In the genomic region with DNA sequence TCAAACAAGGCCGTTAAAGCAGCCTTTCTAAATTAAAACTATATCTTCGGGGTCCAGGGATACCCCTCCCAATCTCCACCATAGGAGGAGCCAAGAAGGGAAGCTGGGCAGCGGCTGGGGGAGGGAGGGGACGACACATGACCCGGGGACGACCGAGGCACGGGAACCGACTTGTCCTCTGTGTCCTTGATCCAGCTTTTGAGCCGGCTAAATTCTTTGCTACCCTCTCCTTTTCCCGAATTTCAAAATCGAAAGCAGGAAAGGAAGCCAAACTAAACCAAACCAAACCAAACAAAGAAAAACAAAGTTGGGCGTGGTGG, we compare ENCODE assay signal across 8 mouse cellular contexts. TPM values are rescaled to one million over a fixed set of nuclear protein-coding genes. Genes with fewer than 3 reads are reported as not detected.
DNase-seq lines count a peak whose midpoint lies in the region; ATAC-seq and TF ChIP-seq lines count a peak whose summit lies in the region.

No protein-coding gene starts in this region.

- no peak for DNase-seq in ES-E14 (ENCODE audit: low read depth, low spot score)
- no peak for DNase-seq in forebrain, postnatal 0 days
- DNase-seq in hindbrain, embryonic 14.5 days (ENCODE audit: low spot score) = peak; percentile 41
- DNase-seq in left cerebral cortex, postnatal 36 days (ENCODE audit: low spot score in 2 of 2) = peak; percentile 35 to 49
- DNase-seq in midbrain, embryonic 10.5 days (ENCODE audit: low spot score) = peak; percentile 73
- DNase-seq in spleen, adult 18-20 months = peak; percentile 60 to 64

- peak overlapping the region; percentile 61 for H3K4me2 ChIP-seq in forebrain, postnatal 0 days (ENCODE audit: low read depth)
- H3K4me2 ChIP-seq in hindbrain, embryonic 14.5 days (replicated peaks) = peak overlapping the region; percentile 97

- no peak for TF ChIP-seq CTCF in bone marrow macrophage, adult 2 months (IDR thresholded peaks at IDR 0.05; ENCODE audit: low read depth, low read length)
- TF ChIP-seq CTCF in forebrain, postnatal 0 days (IDR thresholded peaks at IDR 0.05; ENCODE audit: low read depth) = no peak

- peak; percentile 43 for ATAC-seq in forebrain, postnatal 0 days
- peak; percentile 67 for ATAC-seq in hindbrain, embryonic 14.5 days (ENCODE audit: low FRiP score)
- ATAC-seq in activated CD4-positive, CD25-positive, alpha-beta regulatory T cell, adult 4 months = no peak

- WGBS in forebrain, postnatal 0 days = 0% methylated on average over 13 of the region's 13 CpGs
- under 1% methylated on average over 13 of the region's 13 CpGs for WGBS in hindbrain, embryonic 14.5 days
- WGBS in midbrain, embryonic 10.5 days = under 1% methylated on average over 13 of the region's 13 CpGs

- no peak for TF ChIP-seq POLR2A in bone marrow macrophage, adult 2 months (IDR thresholded peaks at IDR 0.05; ENCODE audit: borderline replicate concordance, low read depth, low read length)

- H3K4me1 ChIP-seq in ES-E14 (ENCODE audit: control insufficient read depth in 2 of 2, insufficient read depth in 2 of 2, low read length in 2 of 2, poor library complexity in 1 of 2) = peaks cover 5 to 6% of the 10 kb centered on the region in 2 experiments; a peak in 2 of 4 replicates
- peaks cover 39% of the 10 kb centered on the region for H3K4me1 ChIP-seq in bone marrow macrophage, adult 2 months (ENCODE audit: control insufficient read depth, insufficient read depth, low read length)
- peaks cover 16% of the 10 kb centered on the region for H3K4me1 ChIP-seq in forebrain, postnatal 0 days (ENCODE audit: insufficient read depth)
- peaks cover 26% of the 10 kb centered on the region for H3K4me1 ChIP-seq in hindbrain, embryonic 14.5 days (replicated peaks; ENCODE audit: control insufficient read depth, insufficient read depth, low read length)
- peaks cover 31% of the 10 kb centered on the region for H3K4me1 ChIP-seq in midbrain, embryonic 10.5 days

- peak overlapping the region; percentile 58 to 66 for H3K4me3 ChIP-seq in ES-E14 (ENCODE audit: insufficient read depth in 1 of 2, low read depth in 1 of 2, low read length in 2 of 2, poor library complexity in 1 of 2, severe bottlenecking in 1 of 2)
- H3K4me3 ChIP-seq in bone marrow macrophage, adult 2 months (ENCODE audit: insufficient read depth, low read length) = peak overlapping the region; percentile 71
- H3K4me3 ChIP-seq in forebrain, postnatal 0 days (ENCODE audit: low read depth, low read length) = peak overlapping the region; percentile 97
- H3K4me3 ChIP-seq in hindbrain, embryonic 14.5 days (replicated peaks; ENCODE audit: low read length) = peak overlapping the region; percentile 100
- peak overlapping the region; percentile 98 for H3K4me3 ChIP-seq in midbrain, embryonic 10.5 days

- no peaks in the 10 kb centered on the region for H3K9me3 ChIP-seq in ES-E14 (ENCODE audit: control insufficient read depth, insufficient read depth, low read depth, low read length)
- H3K9me3 ChIP-seq in forebrain, postnatal 0 days (ENCODE audit: low read length) = no peaks in the 10 kb centered on the region
- no peaks in the 10 kb centered on the region for H3K9me3 ChIP-seq in hindbrain, embryonic 14.5 days (ENCODE audit: control insufficient read depth, low read length)
- no peaks in the 10 kb centered on the region for H3K9me3 ChIP-seq in midbrain, embryonic 10.5 days (replicated peaks)

- no peaks in the 10 kb centered on the region for H3K27me3 ChIP-seq in forebrain, postnatal 0 days (ENCODE audit: insufficient read depth, low read length)
- no peaks in the 10 kb centered on the region for H3K27me3 ChIP-seq in hindbrain, embryonic 14.5 days (ENCODE audit: control insufficient read depth, insufficient read depth, low read length)
- H3K27me3 ChIP-seq in midbrain, embryonic 10.5 days (ENCODE audit: low read depth, poor library complexity, severe bottlenecking) = no peaks in the 10 kb centered on the region

- in situ Hi-C loops in ES-E14 (cut with MboI; ENCODE audit: low sequenced_read_pairs in 2 of 2, unreplicated experiment in 2 of 2) = no loop called here

- intact Hi-C loops in left cerebral cortex, postnatal 36 days (cut with DNase I) = no loop called here

- H3K36me3 ChIP-seq in ES-E14 (ENCODE audit: control insufficient read depth, insufficient read depth, low read length, poor library complexity, severe bottlenecking) = peaks cover 25% of the 10 kb centered on the region
- H3K36me3 ChIP-seq in forebrain, postnatal 0 days (ENCODE audit: insufficient read depth) = peaks cover 25% of the 10 kb centered on the region
- H3K36me3 ChIP-seq in hindbrain, embryonic 14.5 days (replicated peaks; ENCODE audit: control insufficient read depth, insufficient read depth) = peaks cover 36% of the 10 kb centered on the region
- peaks cover 33% of the 10 kb centered on the region for H3K36me3 ChIP-seq in midbrain, embryonic 10.5 days

- peak overlapping the region; percentile 80 for H3K9ac ChIP-seq in ES-E14 (ENCODE audit: insufficient read depth, low read depth, low read length, poor library complexity, severe bottlenecking)
- H3K9ac ChIP-seq in forebrain, postnatal 0 days = peak overlapping the region; percentile 62
- peak overlapping the region; percentile 97 for H3K9ac ChIP-seq in hindbrain, embryonic 14.5 days

- H3K27ac ChIP-seq in ES-E14 (ENCODE audit: insufficient read depth, low read depth, low read length, poor library complexity, severe bottlenecking) = peak overlapping the region; percentile 96
- peak overlapping the region; percentile 99 for H3K27ac ChIP-seq in bone marrow macrophage, adult 2 months (ENCODE audit: insufficient read depth, low read depth, low read length)
- peak overlapping the region; percentile 96 for H3K27ac ChIP-seq in forebrain, postnatal 0 days (ENCODE audit: low read depth, low read length)
- peak overlapping the region; percentile 95 for H3K27ac ChIP-seq in hindbrain, embryonic 14.5 days
- H3K27ac ChIP-seq in midbrain, embryonic 10.5 days (replicated peaks) = peak overlapping the region; percentile 97

TF ChIP-seq in ES-E14, 5 proteins besides CTCF, POLR2A, EP300 and RAD21:
- TF ChIP-seq CHD2 (IDR thresholded peaks at IDR 0.05; ENCODE audit: low read depth, low read length) (no peak), ZC3H11A (IDR thresholded peaks at IDR 0.05; ENCODE audit: borderline replicate concordance, low read depth, low read length) (no peak), ZNF384 (IDR thresholded peaks at IDR 0.05; ENCODE audit: low read depth, low read length) (no peak), MAFK (IDR thresholded peaks at IDR 0.05; ENCODE audit: insufficient read depth, low read depth, low read length) (no peak), HCFC1 (IDR thresholded peaks at IDR 0.05; ENCODE audit: borderline replicate concordance, insufficient read depth, low read length) (no peak)
TF ChIP-seq in ES-E14: peak in this region for 0.

RNA-seq across cellular contexts. Expression of a gene that starts 0.5 kb away (rescaled TPM):
- 93.9 and 130 TPM in 2 replicates for total RNA-seq in ES-E14 (2012; rRNA removed)
- 1,131 and 1,373 TPM in 2 replicates for polyA plus RNA-seq in bone marrow macrophage, adult 2 months (2012; ENCODE audit: insufficient read depth, insufficient read length, missing spikeins)
- 93.3 and 95.4 TPM in 2 replicates for total RNA-seq in forebrain, postnatal 0 days (2014; rRNA removed)
- polyA plus RNA-seq in forebrain, postnatal 0 days (2015; fragmentation: Nextera tagmentation; extraction: Ambion mirVana) = 180 and 225 TPM in 2 replicates
- polyA plus RNA-seq in hindbrain, embryonic 14.5 days (2014; fragmentation: Nextera tagmentation; extraction: Ambion mirVana) = 405 and 417 TPM in 2 replicates
- 100 to 1,000 TPM; 258 to 266 TPM for total RNA-seq in left cerebral cortex, postnatal 36 days (2021)
- 320 and 401 TPM in 2 replicates for polyA plus RNA-seq in midbrain, embryonic 10.5 days (2016; fragmentation: Nextera tagmentation; extraction: Ambion mirVana)
- polyA plus RNA-seq in activated CD4-positive, CD25-positive, alpha-beta regulatory T cell, adult 4 months (2017; shearing (Covaris generic)) = 100 to 1,000 TPM; 271 to 367 TPM

RNA-seq across cellular contexts. Expression of a gene that starts 7.8 kb away (rescaled TPM):
- total RNA-seq in ES-E14 (2012; rRNA removed) = 68.3 and 76.6 TPM in 2 replicates
- polyA plus RNA-seq in bone marrow macrophage, adult 2 months (2012; ENCODE audit: insufficient read depth, insufficient read length, missing spikeins) = 97.3 and 97.6 TPM in 2 replicates
- total RNA-seq in forebrain, postnatal 0 days (2014; rRNA removed) = 53.3 and 64.9 TPM in 2 replicates
- 75.0 and 84.9 TPM in 2 replicates for polyA plus RNA-seq in forebrain, postnatal 0 days (2015; fragmentation: Nextera tagmentation; extraction: Ambion mirVana)
- polyA plus RNA-seq in hindbrain, embryonic 14.5 days (2014; fragmentation: Nextera tagmentation; extraction: Ambion mirVana) = 47.7 and 50.2 TPM in 2 replicates
- 10 to 100 TPM; 49.9 to 59.3 TPM for total RNA-seq in left cerebral cortex, postnatal 36 days (2021)
- polyA plus RNA-seq in midbrain, embryonic 10.5 days (2016; fragmentation: Nextera tagmentation; extraction: Ambion mirVana) = 70.0 and 71.5 TPM in 2 replicates
- 100 to 1,000 TPM; 188 to 213 TPM for polyA plus RNA-seq in activated CD4-positive, CD25-positive, alpha-beta regulatory T cell, adult 4 months (2017; shearing (Covaris generic))

RNA-seq across cellular contexts. Expression of a gene that starts 8.1 kb away (rescaled TPM):
- total RNA-seq in ES-E14 (2012; rRNA removed) = 118 and 183 TPM in 2 replicates
- 392 and 428 TPM in 2 replicates for polyA plus RNA-seq in bone marrow macrophage, adult 2 months (2012; ENCODE audit: insufficient read depth, insufficient read length, missing spikeins)
- 165 and 174 TPM in 2 replicates for total RNA-seq in forebrain, postnatal 0 days (2014; rRNA removed)
- 200 and 248 TPM in 2 replicates for polyA plus RNA-seq in forebrain, postnatal 0 days (2015; fragmentation: Nextera tagmentation; extraction: Ambion mirVana)
- 197 and 203 TPM in 2 replicates for polyA plus RNA-seq in hindbrain, embryonic 14.5 days (2014; fragmentation: Nextera tagmentation; extraction: Ambion mirVana)
- total RNA-seq in left cerebral cortex, postnatal 36 days (2021) = 100 to 1,000 TPM; 116 to 138 TPM
- 127 and 135 TPM in 2 replicates for polyA plus RNA-seq in midbrain, embryonic 10.5 days (2016; fragmentation: Nextera tagmentation; extraction: Ambion mirVana)
- polyA plus RNA-seq in activated CD4-positive, CD25-positive, alpha-beta regulatory T cell, adult 4 months (2017; shearing (Covaris generic)) = 100 to 1,000 TPM; 555 to 571 TPM

RNA-seq across cellular contexts. Expression of a gene that starts 58.5 kb away (rescaled TPM):
- 12.4 and 21.0 TPM in 2 replicates for total RNA-seq in ES-E14 (2012; rRNA removed)
- polyA plus RNA-seq in bone marrow macrophage, adult 2 months (2012; ENCODE audit: insufficient read depth, insufficient read length, missing spikeins) = not detected in 2 replicates
- 0.19 and 0.38 TPM in 2 replicates for total RNA-seq in forebrain, postnatal 0 days (2014; rRNA removed)
- 0.14 and 0.70 TPM in 2 replicates for polyA plus RNA-seq in forebrain, postnatal 0 days (2015; fragmentation: Nextera tagmentation; extraction: Ambion mirVana)
- polyA plus RNA-seq in hindbrain, embryonic 14.5 days (2014; fragmentation: Nextera tagmentation; extraction: Ambion mirVana) = 0.75 and 1.4 TPM in 2 replicates
- total RNA-seq in left cerebral cortex, postnatal 36 days (2021) = not detected
- 9.6 and 12.9 TPM in 2 replicates for polyA plus RNA-seq in midbrain, embryonic 10.5 days (2016; fragmentation: Nextera tagmentation; extraction: Ambion mirVana)
- polyA plus RNA-seq in activated CD4-positive, CD25-positive, alpha-beta regulatory T cell, adult 4 months (2017; shearing (Covaris generic)) = 1 to 10 TPM in 1 of 2 experiments, not detected in 1; 4.8 TPM

Comparison
In these comparisons a context has a peak if more than half of its experiments do, and no peak if none do; other contexts are left out.
1. DNase-seq: peak in hindbrain, embryonic 14.5 days (single experiment), left cerebral cortex, postnatal 36 days (2 of 2), midbrain, embryonic 10.5 days (single experiment) and spleen, adult 18-20 months (2 of 2); none in ES-E14 (single experiment) and forebrain, postnatal 0 days (single experiment).
2. Peak in every context shown above with its lines, with median percentiles within 50 percentile points of each other: H3K27ac ChIP-seq, H3K4me3 ChIP-seq and H3K9ac ChIP-seq.